Mouse (Mus musculus) liver, embryonic 13.5 days (tissue): Measurements from ENCODE around the gene Olfr342. TPM values are rescaled to one million over a fixed set of nuclear protein-coding genes. Genes with fewer than 3 reads are reported as not detected.

Experiments used
- ATAC-seq: fragments of 200-750 bp; cut with Nextera tagmentation; 2 replicates; pipeline ENCODE4 v1.8.0; 2017; ENCODE audit warnings: low read depth, mild to moderate bottlenecking, moderate number of reproducible peaks, moderate library complexity
- DNase-seq: peaks from one replicate; pipeline ENCODE4 v3.0.0; 2022
- H3K27ac ChIP-seq: fragments of 300-500 bp; sonication (generic); 2 replicates; pipeline ENCODE4 v1.5.1; 2015; ENCODE audit warnings: moderate library complexity, mild to moderate bottlenecking, inconsistent platforms
- H3K27me3 ChIP-seq: fragments of 300-500 bp; sonication (generic); 2 replicates; pipeline ENCODE4 v1.6.1; 2015; ENCODE audit warnings: mild to moderate bottlenecking, inconsistent platforms
- H3K36me3 ChIP-seq: fragments of 300-500 bp; sonication (generic); 2 replicates; pipeline ENCODE4 v1.6.1; 2015; ENCODE audit warnings: mild to moderate bottlenecking, inconsistent platforms
- H3K4me1 ChIP-seq: fragments of 300-500 bp; sonication (generic); replicated peaks from 2 replicates; pipeline ENCODE4 v1.6.1; 2015; ENCODE audit warnings: inconsistent platforms
- H3K4me2 ChIP-seq: fragments of 300-500 bp; sonication (generic); 2 replicates; pipeline ENCODE4 v1.6.1; 2015; ENCODE audit warnings: inconsistent platforms, mild to moderate bottlenecking, moderate library complexity
- H3K4me3 ChIP-seq: fragments of 300-500 bp; sonication (generic); replicated peaks from 2 replicates; pipeline ENCODE4 v1.5.1; 2015; ENCODE audit warnings: mild to moderate bottlenecking, inconsistent platforms
- H3K9ac ChIP-seq: fragments of 300-500 bp; sonication (generic); 2 replicates; pipeline ENCODE4 v1.6.1; 2015; ENCODE audit warnings: mild to moderate bottlenecking, inconsistent platforms
- H3K9me3 ChIP-seq: fragments of 300-500 bp; sonication (generic); replicated peaks from 2 replicates; pipeline ENCODE4 v1.6.1; 2016; ENCODE audit warnings: inconsistent platforms
- WGBS: fragments of 180-500 bp; shearing (Covaris S2); methylation state at CpG from one replicate; pipeline ENCODE4 v1.1.7; 2015; ENCODE audit not compliant: insufficient replicate concordance; 5-methylcytosine and 5-hydroxymethylcytosine counted together
- polyA plus RNA-seq: library from polyadenylated mRNA; unstranded; fragments of >200 nt; fragmentation: Nextera tagmentation; extraction: Ambion mirVana; gene quantifications from 2 replicates; pipeline ENCODE4 v1.2.1, GENCODE M21; 2015

Gene Olfr342
- not detected in 2 replicates for polyA plus RNA-seq

- no peaks in the 10 kb centered on the region for H3K27me3 ChIP-seq
- H3K27ac ChIP-seq, result no peak within 1 kb of the TSS
- H3K9ac ChIP-seq, result no peak within 1 kb of the TSS
- ATAC-seq (no peak), DNase-seq (no peak)
- WGBS, result 32% methylated on average over 3 of the region's 3 CpGs
- H3K36me3 ChIP-seq, result no peaks in the 10 kb centered on the region
- H3K4me3 ChIP-seq, result no peak within 1 kb of the TSS
- H3K9me3 ChIP-seq, result no peaks in the 10 kb centered on the region
- no peaks in the 10 kb centered on the region for H3K4me1 ChIP-seq
- H3K4me2 ChIP-seq, result no peak within 1 kb of the TSS
Observed at GRCm38 (mm10) chr2:36524698-36525097, at the start of gene Olfr342. Gene Olfr342, plus strand, starts transcription at chr2:36524998.

- H3K9ac ChIP-seq, result no peak within 1 kb of the TSS
- no peaks in the 10 kb centered on the region for H3K36me3 ChIP-seq
- no peak within 1 kb of the TSS for H3K4me3 ChIP-seq
- H3K9me3 ChIP-seq, result no peaks in the 10 kb centered on the region; the same call in 1 of the 2 replicates
- no peak for DNase-seq
- no peak within 1 kb of the TSS for H3K4me2 ChIP-seq
- no peak within 1 kb of the TSS for H3K27ac ChIP-seq
- ATAC-seq, result no peak
- H3K4me1 ChIP-seq, result no peaks in the 10 kb centered on the region
- no peaks in the 10 kb centered on the region for H3K27me3 ChIP-seq
Observed at GRCm38 (mm10) chr2:36482368-36482767, 42.4 kb upstream of the Olfr342 start, which contains the start of gene Olfr341. Gene Olfr341, minus strand, starts transcription at chr2:36482468.

GRCm38 (mm10) chr2:36565156-36565555, 40.4 kb downstream of the Olfr342 start:
- Histone ChIP-seq H3K27me3 (no peaks in the 10 kb centered on the region), H3K4me2 (no peak overlapping the region), H3K27ac (no peak overlapping the region), H3K4me3 (no peak overlapping the region), H3K9me3 (no peaks in the 10 kb centered on the region), H3K4me1 (no peaks in the 10 kb centered on the region), H3K9ac (no peak overlapping the region), H3K36me3 (no peaks in the 10 kb centered on the region)
- ATAC-seq (no peak), DNase-seq (no peak)

GRCm38 (mm10) chr2:36566362-36566761, 41.6 kb downstream of the Olfr342 start, which contains the start of gene Olfr344:
Gene Olfr344, plus strand, starts transcription at chr2:36566662.
- H3K4me3 ChIP-seq, result no peak within 1 kb of the TSS
- H3K36me3 ChIP-seq, result no peaks in the 10 kb centered on the region
- WGBS, result 56% methylated on average over 1 of the region's 1 CpGs
- no peaks in the 10 kb centered on the region for H3K27me3 ChIP-seq
- H3K9ac ChIP-seq, result no peak within 1 kb of the TSS
- no peak within 1 kb of the TSS for H3K4me2 ChIP-seq
- no peak for ATAC-seq
- DNase-seq, result no peak
- H3K4me1 ChIP-seq, result no peaks in the 10 kb centered on the region
- no peaks in the 10 kb centered on the region for H3K9me3 ChIP-seq
- no peak within 1 kb of the TSS for H3K27ac ChIP-seq

- H3K4me1 ChIP-seq, result no peaks in the 10 kb centered on the region
- H3K36me3 ChIP-seq, result no peaks in the 10 kb centered on the region
- no peak overlapping the region for H3K4me2 ChIP-seq
- no peak overlapping the region for H3K4me3 ChIP-seq
- no peaks in the 10 kb centered on the region for H3K27me3 ChIP-seq
- ATAC-seq, result no peak
- no peak overlapping the region for H3K9ac ChIP-seq
- no peak for DNase-seq
- H3K27ac ChIP-seq, result no peak overlapping the region
- H3K9me3 ChIP-seq, result no peaks in the 10 kb centered on the region
Observed at GRCm38 (mm10) chr2:36567022-36567421, 42.2 kb downstream of the Olfr342 start.

GRCm38 (mm10) chr2:36567845-36568244, 43.0 kb downstream of the Olfr342 start:
- Histone ChIP-seq H3K9me3 (no peaks in the 10 kb centered on the region), H3K4me1 (no peaks in the 10 kb centered on the region), H3K4me2 (no peak overlapping the region), H3K27me3 (no peaks in the 10 kb centered on the region), H3K4me3 (no peak overlapping the region), H3K36me3 (no peaks in the 10 kb centered on the region), H3K9ac (no peak overlapping the region), H3K27ac (no peak overlapping the region)
- ATAC-seq (no peak), DNase-seq (no peak)
- 78% methylated on average over 3 of the region's 3 CpGs for WGBS

Other genes with a start within 250 kb of the Olfr342 start
- gene Olfr338, start 151.5 kb upstream of the Olfr342 start, polyA plus RNA-seq, result not detected in 2 replicates
- gene Olfr339, start 106.1 kb upstream of the Olfr342 start, polyA plus RNA-seq, result not detected in 2 replicates
- gene Olfr340, start 72.4 kb upstream of the Olfr342 start, polyA plus RNA-seq, result not detected in 2 replicates
- not detected in 2 replicates for gene Olfr341, start 42.5 kb upstream of the Olfr342 start, polyA plus RNA-seq
- gene Olfr344, start 41.7 kb downstream of the Olfr342 start, polyA plus RNA-seq, result not detected in 2 replicates
- not detected in 2 replicates for gene Olfr345, start 115.0 kb downstream of the Olfr342 start, polyA plus RNA-seq
- not detected in 2 replicates for gene Olfr346, start 160.8 kb downstream of the Olfr342 start, polyA plus RNA-seq
- gene Olfr347, start 206.9 kb downstream of the Olfr342 start, polyA plus RNA-seq, result not detected in 2 replicates